Mouse (Mus musculus) thymus, adult 2 months (tissue): ENCODE results near the gene Jph3. TPM values are rescaled to one million over a fixed set of nuclear protein-coding genes. Genes with fewer than 3 reads are reported as not detected.
A peak's percentile ranks its signal among the peaks of the same experiment; 100 is the strongest.

Source experiments
- DNase-seq: peaks from one replicate; pipeline ENCODE4 v3.0.0; 2021
- H3K27ac ChIP-seq: fragments of 200-500 bp; 2 replicates; pipeline ENCODE4 v1.5.1; 2012; ENCODE audit warnings: low read length, control low read depth; ENCODE audit not compliant: control insufficient read depth, insufficient read depth
- H3K27me3 ChIP-seq: fragments of 200-500 bp; 2 replicates; pipeline ENCODE4 v1.6.1; 2012; ENCODE audit warnings: mild to moderate bottlenecking, low read length, moderate library complexity, mixed read lengths; ENCODE audit not compliant: control insufficient read depth, insufficient read depth
- H3K36me3 ChIP-seq: fragments of 200-500 bp; 2 replicates; pipeline ENCODE4 v1.6.1; 2012; ENCODE audit warnings: mild to moderate bottlenecking, low read length, moderate library complexity; ENCODE audit not compliant: control insufficient read depth, insufficient read depth
- H3K4me1 ChIP-seq: fragments of 200-500 bp; replicated peaks from 2 replicates; pipeline ENCODE4 v1.6.1; 2012; ENCODE audit warnings: low read length; ENCODE audit not compliant: control insufficient read depth, insufficient read depth
- H3K4me3 ChIP-seq: fragments of 200-500 bp; 2 replicates; pipeline ENCODE4 v1.5.1; 2012; ENCODE audit warnings: mild to moderate bottlenecking, low read length, control low read depth, moderate library complexity; ENCODE audit not compliant: control insufficient read depth, insufficient read depth
- CTCF ChIP-seq: fragments of 200-500 bp; IDR thresholded peaks from 2 replicates; pipeline ENCODE4 v1.5.1; 2012; ENCODE audit warnings: mild to moderate bottlenecking, control low read depth, low read length, moderate library complexity, borderline replicate concordance; ENCODE audit not compliant: control insufficient read depth, poor library complexity, insufficient read depth; ENCODE audit errors: extremely low read depth
- POLR2A ChIP-seq: fragments of 200-500 bp; IDR thresholded peaks from 2 replicates; pipeline ENCODE4 v1.6.1; 2012; ENCODE audit warnings: mild to moderate bottlenecking, low read length, control low read depth, moderate library complexity; ENCODE audit not compliant: control insufficient read depth, poor library complexity, insufficient read depth; ENCODE audit errors: extremely low read depth
- WGBS: fragments of 180-500 bp; shearing (Covaris S2); methylation state at CpG from one replicate; pipeline ENCODE4 v1.1.7; 2018; 5-methylcytosine and 5-hydroxymethylcytosine counted together
- polyA plus RNA-seq: library from polyadenylated mRNA; depleted of rRNA; stranded (reverse); fragments of >200 nt; gene quantifications from 2 replicates; pipeline ENCODE4 v1.2.3, GENCODE M21; 2012

Jph3 gene
- polyA plus RNA-seq, 1 experiment: 0.07 TPM

GRCm38 (mm10) chr8:121706956-121707355, 22.5 kb upstream of the Jph3 start:
- Histone ChIP-seq H3K27me3 (no peaks in the 10 kb centered on the region), H3K27ac (no peak overlapping the region), H3K4me3 (no peak overlapping the region), H3K4me1 (no peaks in the 10 kb centered on the region), H3K36me3 (no peaks in the 10 kb centered on the region)
- WGBS: 84% methylated on average over 11 of the region's 11 CpGs
- no peak for TF ChIP-seq CTCF
- no peak for TF ChIP-seq POLR2A
- DNase-seq: no peak

DNA sequence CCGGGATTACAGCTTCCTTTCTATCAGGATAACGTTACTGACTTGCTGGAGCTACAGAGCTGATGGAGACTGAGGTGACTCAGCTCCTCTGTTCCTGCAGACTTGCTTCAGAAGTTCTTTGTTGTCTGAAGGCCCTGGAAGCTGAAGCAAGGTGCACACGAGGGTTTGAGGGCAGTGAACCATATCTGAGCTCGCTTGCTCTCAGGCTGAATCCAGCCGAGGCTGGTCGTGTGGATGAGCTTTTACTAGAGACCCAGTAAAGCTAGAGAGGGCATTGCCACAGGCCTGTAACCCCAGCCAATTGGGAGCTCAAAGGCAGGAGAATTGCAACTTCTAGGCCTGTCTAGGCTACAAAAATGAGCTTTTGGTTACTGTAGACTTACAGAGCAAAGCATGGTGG, 21.0 kb upstream of the Jph3 start:
- Histone ChIP-seq H3K36me3 (no peaks in the 10 kb centered on the region), H3K4me3 (no peak overlapping the region), H3K27me3 (no peaks in the 10 kb centered on the region), H3K4me1 (no peaks in the 10 kb centered on the region), H3K27ac (no peak overlapping the region)
- WGBS: 62% methylated on average over 6 of the region's 6 CpGs
- no peak for DNase-seq
- TF ChIP-seq POLR2A (no peak), CTCF (no peak)

- DNase-seq: no peak
- Histone ChIP-seq H3K27me3 (no peaks in the 10 kb centered on the region), H3K4me1 (no peaks in the 10 kb centered on the region), H3K27ac (no peak overlapping the region), H3K4me3 (no peak overlapping the region), H3K36me3 (no peaks in the 10 kb centered on the region)
- WGBS: 60% methylated on average over 14 of the region's 14 CpGs
- no peak for TF ChIP-seq POLR2A
- TF ChIP-seq CTCF: no peak
These were observed 11.9 kb upstream of the Jph3 start for GRCm38 (mm10) chr8:121717502-121717901.

DNA sequence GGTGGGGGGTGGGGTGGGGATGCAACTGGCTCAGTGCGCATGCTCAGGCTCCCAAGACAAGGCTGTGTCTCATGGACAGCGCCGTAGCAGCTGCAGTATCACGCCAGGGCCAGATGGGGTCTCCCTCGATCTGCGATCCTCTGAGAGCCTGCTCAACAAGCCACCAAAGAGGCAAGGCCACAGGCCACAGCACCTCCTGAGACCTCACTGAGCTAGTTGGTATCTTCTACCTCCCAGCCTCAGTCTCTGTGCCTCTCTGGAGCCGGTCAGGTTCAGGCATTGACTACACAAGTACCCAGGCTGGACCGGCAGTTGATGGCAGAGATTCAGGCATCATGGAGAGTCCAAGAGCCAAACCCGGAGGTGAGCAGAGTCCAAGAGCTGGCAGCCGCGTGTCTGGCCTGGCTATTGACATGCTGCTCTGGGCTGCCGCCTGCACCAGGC, 11.4 kb upstream of the Jph3 start:
- no peaks in the 10 kb centered on the region for H3K27me3 ChIP-seq
- no peak overlapping the region for H3K4me3 ChIP-seq
- H3K36me3 ChIP-seq: no peaks in the 10 kb centered on the region
- no peak overlapping the region for H3K27ac ChIP-seq
- peak; percentile 33 for DNase-seq
- H3K4me1 ChIP-seq: no peaks in the 10 kb centered on the region
- 33% methylated on average over 12 of the region's 12 CpGs for WGBS
- TF ChIP-seq POLR2A: no peak

GRCm38 (mm10) chr8:121718925-121719324, 10.5 kb upstream of the Jph3 start:
- DNase-seq: no peak
- H3K27me3 ChIP-seq: no peaks in the 10 kb centered on the region
- H3K36me3 ChIP-seq: no peaks in the 10 kb centered on the region
- TF ChIP-seq CTCF: no peak
- no peak overlapping the region for H3K27ac ChIP-seq
- WGBS: 63% methylated on average over 6 of the region's 6 CpGs
- no peaks in the 10 kb centered on the region for H3K4me1 ChIP-seq
- H3K4me3 ChIP-seq: no peak overlapping the region

DNA sequence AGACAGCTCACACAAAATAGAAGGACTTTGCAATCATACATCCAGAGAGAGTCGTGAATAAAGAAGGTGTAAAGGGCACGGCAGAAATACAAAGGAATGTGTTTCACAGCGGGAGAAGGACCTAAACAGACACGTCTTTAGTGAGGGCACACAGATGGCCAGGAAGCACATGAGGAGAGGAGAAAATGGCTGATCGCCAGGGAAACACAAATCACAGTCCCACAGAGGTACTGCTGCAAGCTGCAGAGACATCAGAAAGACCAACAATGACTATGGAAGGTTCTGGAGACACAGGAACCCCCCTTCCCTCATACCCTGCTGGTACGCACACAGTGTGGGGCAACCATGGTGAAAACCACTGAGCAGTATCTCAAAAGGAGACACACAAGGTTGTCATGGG, 8.4 kb upstream of the Jph3 start:
- Histone ChIP-seq H3K27ac (no peak overlapping the region), H3K4me1 (no peaks in the 10 kb centered on the region), H3K4me3 (no peak overlapping the region), H3K27me3 (no peaks in the 10 kb centered on the region), H3K36me3 (no peaks in the 10 kb centered on the region)
- 71% methylated on average over 6 of the region's 6 CpGs for WGBS
- no peak for DNase-seq
- TF ChIP-seq POLR2A (no peak), CTCF (no peak)

DNA sequence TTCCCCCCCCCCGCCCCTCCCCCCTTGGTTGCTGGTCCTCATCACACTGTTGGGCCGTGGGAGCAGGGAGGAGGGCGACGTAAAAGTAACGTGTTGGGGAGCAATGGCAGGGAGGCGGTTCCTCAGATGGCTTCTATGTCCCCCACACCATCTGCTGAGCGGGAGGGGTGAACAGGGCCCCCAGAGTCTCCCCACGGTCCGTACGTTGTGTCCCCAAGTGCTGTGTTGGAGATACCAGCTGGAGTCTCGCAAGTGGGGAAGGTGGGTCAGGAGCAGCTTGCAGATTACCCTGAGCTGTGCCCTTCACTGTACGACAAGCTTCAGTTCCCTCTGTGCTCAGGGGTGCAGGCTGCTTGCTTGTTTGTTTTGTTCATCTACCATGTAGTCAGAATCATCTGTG, 5.6 kb upstream of the Jph3 start:
- WGBS: 82% methylated on average over 12 of the region's 12 CpGs
- no peak for DNase-seq
- Histone ChIP-seq H3K4me1 (no peaks in the 10 kb centered on the region), H3K27me3 (no peaks in the 10 kb centered on the region), H3K4me3 (no peak overlapping the region), H3K27ac (no peak overlapping the region), H3K36me3 (no peaks in the 10 kb centered on the region)
- TF ChIP-seq CTCF (no peak), POLR2A (no peak)
